Mouse (Mus musculus): ENCODE results near the gene Nrg3. TPM values are rescaled to one million over a fixed set of nuclear protein-coding genes. Genes with fewer than 3 reads are reported as not detected.

The Nrg3 gene
- not detected in 3 replicates for total RNA-seq (2017)

- no peak for ATAC-seq (replicated peaks; ENCODE audit: insufficient number of reproducible peaks, low FRiP score, low TSS enrichment, poor library complexity, severe bottlenecking)
Measured at GRCm38 (mm10) chr14:39472790-39473761, at the start of gene Nrg3. Nrg3 (minus strand) TSS chr14:39473088.

GRCm38 (mm10) chr14:39508956-39509355, 36.1 kb upstream of the Nrg3 start:
- ATAC-seq (replicated peaks; ENCODE audit: insufficient number of reproducible peaks, low FRiP score, low TSS enrichment, poor library complexity, severe bottlenecking): no peak

GRCm38 (mm10) chr14:39473771-39474211, 903 bp upstream of the Nrg3 start:
- no peak for ATAC-seq (replicated peaks; ENCODE audit: insufficient number of reproducible peaks, low FRiP score, low TSS enrichment, poor library complexity, severe bottlenecking)

GRCm38 (mm10) chr14:39472146-39472751, 639 bp downstream of the Nrg3 start:
- ATAC-seq (replicated peaks; ENCODE audit: insufficient number of reproducible peaks, low FRiP score, low TSS enrichment, poor library complexity, severe bottlenecking): no peak

- no peak for ATAC-seq (replicated peaks; ENCODE audit: insufficient number of reproducible peaks, low FRiP score, low TSS enrichment, poor library complexity, severe bottlenecking)
Measured at GRCm38 (mm10) chr14:39471236-39471981, 1.5 kb downstream of the Nrg3 start.

- ATAC-seq (replicated peaks; ENCODE audit: insufficient number of reproducible peaks, low FRiP score, low TSS enrichment, poor library complexity, severe bottlenecking): no peak
Measured at GRCm38 (mm10) chr14:39445501-39445900, 27.4 kb downstream of the Nrg3 start.

GRCm38 (mm10) chr14:39428503-39428902, 44.4 kb downstream of the Nrg3 start:
- no peak for ATAC-seq (replicated peaks; ENCODE audit: insufficient number of reproducible peaks, low FRiP score, low TSS enrichment, poor library complexity, severe bottlenecking)

GRCm38 (mm10) chr14:39421874-39422273, 51.0 kb downstream of the Nrg3 start:
- no peak for ATAC-seq (replicated peaks; ENCODE audit: insufficient number of reproducible peaks, low FRiP score, low TSS enrichment, poor library complexity, severe bottlenecking)

- no peak for ATAC-seq (replicated peaks; ENCODE audit: insufficient number of reproducible peaks, low FRiP score, low TSS enrichment, poor library complexity, severe bottlenecking)
Measured at GRCm38 (mm10) chr14:39413270-39413669, 59.6 kb downstream of the Nrg3 start.

- no peak for ATAC-seq (replicated peaks; ENCODE audit: insufficient number of reproducible peaks, low FRiP score, low TSS enrichment, poor library complexity, severe bottlenecking)
Measured at GRCm38 (mm10) chr14:39386845-39387244, 86.0 kb downstream of the Nrg3 start.

GRCm38 (mm10) chr14:39381321-39381720, 91.6 kb downstream of the Nrg3 start:
- no peak for ATAC-seq (replicated peaks; ENCODE audit: insufficient number of reproducible peaks, low FRiP score, low TSS enrichment, poor library complexity, severe bottlenecking)

- no peak for ATAC-seq (replicated peaks; ENCODE audit: insufficient number of reproducible peaks, low FRiP score, low TSS enrichment, poor library complexity, severe bottlenecking)
Measured at GRCm38 (mm10) chr14:39373220-39373619, 99.7 kb downstream of the Nrg3 start.

- no peak for ATAC-seq (replicated peaks; ENCODE audit: insufficient number of reproducible peaks, low FRiP score, low TSS enrichment, poor library complexity, severe bottlenecking)
Measured at GRCm38 (mm10) chr14:39356251-39356650, 116.6 kb downstream of the Nrg3 start.

- ATAC-seq (replicated peaks; ENCODE audit: insufficient number of reproducible peaks, low FRiP score, low TSS enrichment, poor library complexity, severe bottlenecking): no peak
Measured at GRCm38 (mm10) chr14:39351979-39352737, 120.7 kb downstream of the Nrg3 start.

GRCm38 (mm10) chr14:39317424-39318110, 155.3 kb downstream of the Nrg3 start:
- ATAC-seq (replicated peaks; ENCODE audit: insufficient number of reproducible peaks, low FRiP score, low TSS enrichment, poor library complexity, severe bottlenecking): no peak

- no peak for ATAC-seq (replicated peaks; ENCODE audit: insufficient number of reproducible peaks, low FRiP score, low TSS enrichment, poor library complexity, severe bottlenecking)
Measured at GRCm38 (mm10) chr14:39314111-39314510, 158.8 kb downstream of the Nrg3 start.

GRCm38 (mm10) chr14:39265121-39265520, 207.8 kb downstream of the Nrg3 start:
- ATAC-seq (replicated peaks; ENCODE audit: insufficient number of reproducible peaks, low FRiP score, low TSS enrichment, poor library complexity, severe bottlenecking): no peak

GRCm38 (mm10) chr14:39264422-39264821, 208.5 kb downstream of the Nrg3 start:
- no peak for ATAC-seq (replicated peaks; ENCODE audit: insufficient number of reproducible peaks, low FRiP score, low TSS enrichment, poor library complexity, severe bottlenecking)

Measured in monocyte, adult 5-6 weeks (primary cell).